Mouse (Mus musculus) midbrain, postnatal 0 days (tissue): ENCODE data around the gene Rps2. TPM values are rescaled to one million over a fixed set of nuclear protein-coding genes. Genes with fewer than 3 reads are reported as not detected.

ENCODE experiments used
- ATAC-seq: fragments of 200-750 bp; cut with Nextera tagmentation; 2 replicates; pipeline ENCODE4 v1.8.0; 2017; ENCODE audit warnings: moderate number of reproducible peaks, mild to moderate bottlenecking, moderate TSS enrichment, moderate library complexity; ENCODE audit not compliant: low FRiP score
- DNase-seq: peaks from one replicate; pipeline ENCODE4 v3.0.0-alpha.2; 2015; ENCODE audit warnings: low spot score
- H3K27ac ChIP-seq: fragments of 300-500 bp; sonication (generic); 2 replicates; pipeline ENCODE4 v1.5.1; 2014; ENCODE audit warnings: low read depth, mild to moderate bottlenecking, low read length, mixed read lengths
- H3K27me3 ChIP-seq: fragments of 300-500 bp; sonication (generic); 2 replicates; pipeline ENCODE4 v1.6.1; 2014; ENCODE audit warnings: low read length, control low read depth, mixed read lengths; ENCODE audit not compliant: insufficient read depth
- H3K36me3 ChIP-seq: fragments of 300-500 bp; sonication (generic); 2 replicates; pipeline ENCODE4 v1.6.1; 2014; ENCODE audit warnings: low read length, control low read depth, mixed read lengths; ENCODE audit not compliant: insufficient read depth
- H3K4me1 ChIP-seq: fragments of 300-500 bp; sonication (generic); 2 replicates; pipeline ENCODE4 v1.6.1; 2014; ENCODE audit warnings: mild to moderate bottlenecking, control low read depth, antibody characterized with exemption, low read length, mixed read lengths; ENCODE audit not compliant: insufficient read depth
- H3K4me2 ChIP-seq: fragments of 300-500 bp; sonication (generic); 2 replicates; pipeline ENCODE4 v1.6.1; 2014; ENCODE audit warnings: low read depth, mild to moderate bottlenecking, low read length, mixed read lengths; ENCODE audit not compliant: poor library complexity, severe bottlenecking
- H3K4me3 ChIP-seq: fragments of 300-500 bp; sonication (generic); 2 replicates; pipeline ENCODE4 v1.5.1; 2014; ENCODE audit warnings: low read depth, mild to moderate bottlenecking, low read length, moderate library complexity
- H3K9ac ChIP-seq: fragments of 300-500 bp; sonication (generic); replicated peaks from 2 replicates; pipeline ENCODE4 v1.6.1; 2014; ENCODE audit warnings: mild to moderate bottlenecking, low read length, moderate library complexity, mixed read lengths; ENCODE audit not compliant: poor library complexity, severe bottlenecking
- H3K9me3 ChIP-seq: fragments of 300-500 bp; sonication (generic); 2 replicates; pipeline ENCODE4 v1.6.1; 2016; ENCODE audit warnings: low read length, control low read depth
- CTCF ChIP-seq: IDR thresholded peaks from 2 replicates; pipeline ENCODE4 v1.5.1; 2016; ENCODE audit warnings: antibody characterized with exemption, mild to moderate bottlenecking
- WGBS: fragments of 180-500 bp; shearing (Covaris S2); extraction: QIAGEN DNeasy Blood & Tissue Kit; methylation state at CpG from one replicate; pipeline ENCODE4 v1.1.7; 2014; 5-methylcytosine and 5-hydroxymethylcytosine counted together
- polyA plus RNA-seq: library from polyadenylated mRNA; unstranded; fragments of >200 nt; fragmentation: Nextera tagmentation; extraction: Ambion mirVana; gene quantifications from 2 replicates; pipeline ENCODE4 v1.2.1, GENCODE M21; 2015
- total RNA-seq: library from RNA; depleted of rRNA; stranded (reverse); fragments of >200 nt; gene quantifications from 2 replicates; pipeline ENCODE4 v1.2.3, GENCODE M21; 2014

The Rps2 gene
- total and polyA plus RNA-seq, 2 experiments from 2014 or later = 749 to 2,389 TPM

DNA sequence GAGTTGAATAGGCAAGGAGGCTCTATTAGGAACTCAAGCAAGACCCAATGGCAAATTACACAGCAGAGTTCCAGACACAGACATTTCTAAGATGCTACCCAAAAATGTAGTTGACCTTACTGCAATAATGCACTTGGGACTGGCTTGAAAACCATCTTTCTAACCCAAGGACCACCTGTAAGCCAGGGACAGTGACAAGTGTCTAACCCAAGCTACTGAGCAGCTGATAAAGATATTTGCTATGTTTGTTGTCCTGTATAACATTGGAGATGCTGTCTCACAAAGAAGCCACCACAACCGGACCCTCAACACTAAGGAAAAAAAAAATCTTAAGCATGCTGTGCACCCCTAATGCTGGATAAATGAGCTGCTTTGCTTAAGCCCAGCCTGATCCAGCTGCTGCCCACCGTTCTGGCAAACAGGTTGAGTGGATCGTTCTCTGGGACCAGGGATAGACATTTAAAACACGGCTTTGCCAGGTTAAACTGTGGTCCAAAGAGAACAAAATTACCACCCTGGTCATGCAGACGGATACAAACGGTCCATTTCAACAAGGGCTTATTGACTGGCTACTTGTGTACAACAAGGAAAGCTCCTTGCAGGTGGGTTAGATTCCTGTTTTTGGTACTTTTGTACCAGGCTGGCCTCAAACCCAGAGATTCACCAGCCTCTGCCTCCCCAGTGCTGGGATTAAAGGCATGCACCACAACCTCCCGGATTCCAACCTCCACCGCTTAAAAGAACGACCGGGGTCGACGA, 5.4 kb downstream of the Rps2 start:
- H3K27me3 ChIP-seq = no peaks in the 10 kb centered on the region
- ATAC-seq = no peak
- peaks cover 10% of the 10 kb centered on the region; the same call in 1 of the 2 replicates for H3K36me3 ChIP-seq
- H3K4me2 ChIP-seq = peak overlapping the region; percentile 68
- DNase-seq = no peak
- no peaks in the 10 kb centered on the region for H3K9me3 ChIP-seq
- peak overlapping the region; percentile 75 for H3K27ac ChIP-seq
- peak overlapping the region; percentile 70 for H3K4me3 ChIP-seq
- no peak for TF ChIP-seq CTCF
- 4% methylated on average over 12 of the region's 12 CpGs for WGBS
- peak overlapping the region; percentile 86 for H3K9ac ChIP-seq
- H3K4me1 ChIP-seq = no peaks in the 10 kb centered on the region; the same call in none of the 2 replicates

GRCm38 (mm10) chr17:24723881-24724180, 5.9 kb downstream of the Rps2 start:
- ATAC-seq = peak; percentile 4; the same call in 1 of the 2 replicates
- WGBS = under 1% methylated on average over 15 of the region's 15 CpGs

GRCm38 (mm10) chr17:24724184-24724583, 6.3 kb downstream of the Rps2 start, which contains the start of gene Ndufb10:
TSS of gene Ndufb10 (minus strand) at chr17:24724478.
- under 1% methylated on average over 30 of the region's 30 CpGs for WGBS
- peak; percentile 97 for DNase-seq
- no peaks in the 10 kb centered on the region for H3K9me3 ChIP-seq
- TF ChIP-seq CTCF = peak; percentile 99
- no peaks in the 10 kb centered on the region for H3K27me3 ChIP-seq
- peak within 1 kb of the TSS; percentile 76 for H3K27ac ChIP-seq
- ATAC-seq = peak; percentile 71
- H3K4me2 ChIP-seq = peak within 1 kb of the TSS; percentile 68
- no peaks in the 10 kb centered on the region; the same call in 1 of the 2 replicates for H3K4me1 ChIP-seq
- peaks cover 10% of the 10 kb centered on the region; the same call in 1 of the 2 replicates for H3K36me3 ChIP-seq
- peak within 1 kb of the TSS; percentile 70 for H3K4me3 ChIP-seq
- peak within 1 kb of the TSS; percentile 86 for H3K9ac ChIP-seq

More at GRCm38 (mm10) chr17:24723881-24724180, 5.9 kb downstream of the Rps2 start:
- peak overlapping the region; percentile 70 for H3K4me3 ChIP-seq
- peaks cover 10% of the 10 kb centered on the region; the same call in 1 of the 2 replicates for H3K36me3 ChIP-seq
- H3K27ac ChIP-seq = peak overlapping the region; percentile 75
- no peaks in the 10 kb centered on the region for H3K9me3 ChIP-seq
- H3K9ac ChIP-seq = peak overlapping the region; percentile 86
- no peak for DNase-seq
- no peaks in the 10 kb centered on the region for H3K27me3 ChIP-seq
- peak overlapping the region; percentile 68 for H3K4me2 ChIP-seq
- TF ChIP-seq CTCF = no peak
- H3K4me1 ChIP-seq = no peaks in the 10 kb centered on the region; the same call in none of the 2 replicates

DNA sequence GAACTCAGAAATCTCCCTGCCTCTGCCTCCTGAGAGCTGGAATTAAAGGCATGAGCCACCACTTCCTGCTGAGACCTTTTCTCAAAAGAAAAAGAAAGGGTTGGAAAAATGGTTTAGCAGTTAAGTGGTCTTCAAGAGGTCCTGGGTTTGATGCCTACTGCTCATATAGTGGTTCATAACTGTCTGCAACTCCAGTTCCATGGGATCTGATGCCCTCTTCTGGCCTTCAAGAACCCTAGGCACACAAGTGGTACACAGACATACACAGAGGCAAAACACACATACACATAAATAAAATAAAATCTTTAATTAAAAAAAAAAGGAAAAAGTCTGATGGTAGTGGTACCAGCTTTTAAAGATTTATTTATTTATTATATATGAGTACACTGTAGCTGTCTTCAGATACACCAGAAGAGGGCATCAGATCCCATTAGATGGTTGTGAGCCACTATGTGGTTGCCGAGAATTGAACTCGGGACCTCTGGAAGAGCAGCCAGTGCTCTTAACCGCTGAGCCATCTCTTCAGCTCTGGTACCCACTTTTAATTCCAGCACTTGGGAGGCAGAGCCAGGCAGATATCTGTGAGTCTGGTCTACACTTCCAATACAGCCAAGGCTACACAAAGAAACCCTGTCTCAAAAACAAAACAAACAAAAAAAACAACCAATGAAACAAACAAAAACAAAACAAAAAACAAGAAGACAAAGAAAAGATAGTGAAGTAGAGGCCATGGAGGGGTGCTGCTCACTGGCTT, 7.9 kb downstream of the Rps2 start:
- Histone ChIP-seq H3K27me3 (no peaks in the 10 kb centered on the region), H3K36me3 (peaks cover 10% of the 10 kb centered on the region; the same call in 1 of the 2 replicates), H3K4me2 (no peak overlapping the region), H3K4me3 (no peak overlapping the region), H3K9me3 (no peaks in the 10 kb centered on the region), H3K9ac (no peak overlapping the region), H3K27ac (no peak overlapping the region), H3K4me1 (no peaks in the 10 kb centered on the region; the same call in 1 of the 2 replicates)
- 75% methylated on average over 3 of the region's 3 CpGs for WGBS
- DNase-seq (no peak), ATAC-seq (no peak)
- TF ChIP-seq CTCF = no peak

GRCm38 (mm10) chr17:24727618-24728017, 9.7 kb downstream of the Rps2 start, which contains the start of gene Rpl3l:
TSS of gene Rpl3l (plus strand) at chr17:24727820.
- Histone ChIP-seq H3K4me1 (no peaks in the 10 kb centered on the region), H3K4me3 (no peak within 1 kb of the TSS), H3K4me2 (no peak within 1 kb of the TSS), H3K27ac (no peak within 1 kb of the TSS), H3K9ac (no peak within 1 kb of the TSS), H3K9me3 (no peaks in the 10 kb centered on the region), H3K36me3 (no peaks in the 10 kb centered on the region), H3K27me3 (no peaks in the 10 kb centered on the region)
- whole genome bisulfite sequencing = 61% methylated on average over 2 of the region's 2 CpGs
- DNase-seq (no peak), ATAC-seq (no peak)
- TF ChIP-seq CTCF = no peak
